Mouse (Mus musculus) ZHBTc4 (cell line): ENCODE measurements around the gene Ncam2.

ENCODE experiments used
- DNase-seq: peaks from one replicate; pipeline ENCODE4 v3.0.0-alpha.2; 2011; ENCODE audit warnings: low read depth, low spot score

The Ncam2 gene

GRCm38 (mm10) chr16:81650286-81650685 is 449.8 kb downstream of the Ncam2 start:
- no peak for DNase-seq

GRCm38 (mm10) chr16:81651550-81651949 is 451.1 kb downstream of the Ncam2 start:
- no peak for DNase-seq

GRCm38 (mm10) chr16:81656550-81656949 is 456.1 kb downstream of the Ncam2 start:
- DNase-seq = no peak

GRCm38 (mm10) chr16:81673866-81674265 is 473.4 kb downstream of the Ncam2 start:
- DNase-seq = no peak

GRCm38 (mm10) chr16:81675546-81675945 is 475.0 kb downstream of the Ncam2 start:
- DNase-seq = no peak
